Mouse (Mus musculus) brain, embryonic 18.5 days (tissue): Measurements from ENCODE around the gene Efcc1.
A peak's percentile ranks its signal among the peaks of the same experiment; 100 is the strongest.

ENCODE experiments used
- DNase-seq: peaks from one replicate; pipeline ENCODE4 v3.0.0-alpha.2; 2012; ENCODE audit warnings: low read depth, low spot score

Efcc1 gene

DNA sequence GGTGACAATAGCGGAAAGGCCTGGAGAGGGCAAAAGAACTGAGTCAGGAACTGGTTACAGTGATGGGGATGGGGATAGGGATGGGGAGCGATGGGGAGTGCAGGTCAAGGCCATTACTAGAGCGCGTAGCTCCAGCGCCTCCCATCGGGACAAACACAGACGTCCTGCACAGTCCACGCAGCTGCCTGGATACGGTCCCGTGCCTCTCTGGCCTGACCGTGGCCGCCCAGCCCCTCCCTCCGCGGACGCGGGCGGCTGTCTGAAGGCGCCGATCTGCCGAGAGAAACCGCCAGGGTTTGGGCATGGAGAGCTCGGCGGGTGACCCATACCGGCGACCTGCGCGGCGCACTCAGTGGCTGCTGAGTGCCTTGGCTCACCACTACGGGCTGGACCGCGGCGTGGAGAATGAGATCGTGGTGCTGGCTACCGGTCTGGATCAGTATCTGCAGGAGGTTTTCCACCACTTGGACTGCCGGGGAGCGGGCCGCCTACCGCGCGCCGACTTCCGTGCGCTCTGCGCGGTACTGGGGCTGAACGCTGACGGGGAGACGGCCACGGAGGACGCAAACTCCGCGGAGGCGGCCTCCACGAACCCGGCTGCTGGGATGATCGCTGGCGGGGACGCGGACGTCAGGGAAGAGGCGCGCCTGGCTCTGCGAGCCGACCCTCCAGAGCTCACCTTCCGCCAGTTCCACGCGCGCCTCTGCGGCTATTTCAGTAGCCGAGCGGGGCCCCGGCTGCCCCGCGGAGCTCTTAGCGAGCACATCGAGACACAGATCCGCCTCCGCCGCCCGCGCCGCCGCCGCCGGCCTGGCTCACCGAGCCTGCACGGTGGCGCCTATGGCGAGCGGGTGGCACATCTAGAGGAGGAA, at the start of gene Efcc1:
Efcc1 (plus strand) TSS at position 279 of the 872 bp plus-strand sequence.
- DNase-seq = no peak

DNA sequence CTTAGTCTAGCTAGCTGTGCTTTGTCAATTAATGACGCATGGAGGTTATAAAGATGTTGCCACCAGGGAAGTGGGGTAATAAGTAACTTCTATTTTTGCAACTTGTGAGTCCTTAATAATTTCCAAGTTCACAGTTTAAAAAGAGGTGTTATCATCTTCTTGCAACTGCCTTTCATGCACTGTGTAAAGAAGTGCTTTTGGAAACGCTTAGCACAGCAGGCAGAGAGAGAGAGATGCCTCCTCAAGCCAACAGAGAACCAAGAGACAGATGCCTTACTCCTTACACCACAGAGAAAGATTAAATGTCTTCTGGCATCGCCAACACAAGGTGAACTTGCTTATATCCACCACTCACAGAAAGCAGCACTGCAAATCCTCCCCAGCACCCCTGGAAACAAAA, 34.7 kb upstream of the Efcc1 start:
- no peak for DNase-seq

DNA sequence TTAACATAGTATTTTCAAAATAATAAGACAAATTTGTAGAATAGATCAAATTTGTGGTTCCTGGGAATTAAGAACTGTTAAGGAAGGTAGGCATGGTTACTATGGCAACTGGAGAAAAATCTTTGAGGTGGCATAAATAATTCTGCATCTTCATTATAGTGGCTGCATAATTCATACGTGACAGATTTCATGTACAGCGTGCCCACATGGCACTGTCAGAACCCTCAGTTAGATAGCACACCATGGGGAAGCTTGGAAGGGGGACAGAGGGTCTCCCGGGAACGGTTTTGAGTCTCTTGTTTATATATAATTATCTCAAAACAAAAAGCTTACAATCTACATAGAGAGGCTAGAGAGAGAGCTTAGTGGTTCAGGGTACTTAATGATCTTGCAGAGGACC, 34.1 kb upstream of the Efcc1 start:
- DNase-seq = peak; percentile 40

DNA sequence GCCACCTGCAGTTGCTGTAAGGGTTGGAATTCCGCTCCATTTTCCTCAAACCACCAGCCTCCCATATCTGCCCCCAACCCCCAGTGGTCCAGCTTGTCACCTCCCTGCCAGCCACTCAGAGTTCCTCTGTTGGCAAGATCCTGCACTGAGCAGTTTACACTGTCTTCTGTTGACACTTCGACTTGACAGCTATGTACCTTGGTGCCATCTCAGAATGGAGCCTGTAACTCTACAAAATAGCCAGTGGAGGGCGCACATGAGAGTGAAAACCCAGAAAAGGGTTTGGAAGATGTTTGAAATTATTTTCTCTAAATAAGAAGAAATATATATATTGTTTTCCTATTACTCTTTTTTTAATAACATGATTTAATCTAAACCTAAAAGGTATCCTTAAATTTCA, 24.4 kb upstream of the Efcc1 start:
- no peak for DNase-seq

DNA sequence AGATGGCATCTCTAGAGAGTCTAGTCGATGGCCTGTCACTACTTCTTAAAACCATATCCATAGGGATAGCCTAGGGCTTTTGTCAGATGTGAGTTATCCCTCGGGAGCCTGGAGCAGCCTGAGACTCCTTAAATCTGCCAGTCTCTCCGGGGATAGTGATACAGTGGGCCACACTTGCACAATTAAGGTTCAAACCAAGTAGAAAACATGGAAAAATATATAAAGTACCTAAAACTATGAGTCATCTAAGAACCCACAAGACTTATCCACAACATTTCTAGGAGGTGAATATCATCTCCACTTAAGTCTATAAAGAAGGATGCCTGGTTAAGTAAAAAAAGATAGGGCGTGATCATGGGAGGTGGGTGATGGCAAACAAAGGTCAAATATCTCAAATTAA, 18.4 kb upstream of the Efcc1 start:
- DNase-seq = no peak

DNA sequence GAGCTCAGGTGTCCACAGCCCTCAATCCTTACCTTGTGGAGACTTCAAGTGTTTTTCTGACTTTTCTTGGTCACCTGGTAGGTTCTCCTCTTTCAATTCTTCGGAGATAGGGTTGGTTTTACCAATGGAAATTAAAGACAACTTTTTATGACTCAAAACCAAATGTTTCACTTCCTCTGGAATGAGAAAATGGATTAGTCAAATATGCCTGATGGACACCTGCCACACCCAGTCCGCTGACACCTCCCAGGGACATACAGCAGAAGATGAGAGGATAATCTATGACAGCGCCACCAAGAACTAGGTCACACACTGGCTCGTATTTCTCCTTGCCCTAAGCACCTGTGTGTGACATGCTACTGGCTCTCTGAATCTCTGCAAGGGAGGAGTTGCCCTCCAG, 16.6 kb upstream of the Efcc1 start:
- no peak for DNase-seq

DNA sequence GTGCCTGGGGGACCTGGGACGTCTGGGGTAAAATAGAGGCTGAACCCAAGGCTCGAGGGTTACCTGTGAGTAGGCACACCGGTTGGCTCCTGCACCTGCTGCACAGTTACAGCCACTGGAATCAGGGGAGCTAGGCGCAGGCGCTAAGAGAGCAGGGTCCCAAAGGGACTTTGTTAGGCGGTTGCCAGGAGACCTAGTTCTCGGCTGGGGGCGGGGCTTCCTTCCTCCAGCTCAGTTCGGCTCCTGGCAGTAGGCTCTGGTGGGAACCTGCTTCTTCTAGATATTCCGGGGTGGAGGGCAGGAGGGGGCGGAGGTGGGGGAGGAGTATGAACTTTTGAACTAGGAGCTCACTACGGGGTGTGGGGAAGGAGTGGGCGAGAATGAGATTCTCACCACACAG, 8.0 kb upstream of the Efcc1 start:
- DNase-seq = no peak

DNA sequence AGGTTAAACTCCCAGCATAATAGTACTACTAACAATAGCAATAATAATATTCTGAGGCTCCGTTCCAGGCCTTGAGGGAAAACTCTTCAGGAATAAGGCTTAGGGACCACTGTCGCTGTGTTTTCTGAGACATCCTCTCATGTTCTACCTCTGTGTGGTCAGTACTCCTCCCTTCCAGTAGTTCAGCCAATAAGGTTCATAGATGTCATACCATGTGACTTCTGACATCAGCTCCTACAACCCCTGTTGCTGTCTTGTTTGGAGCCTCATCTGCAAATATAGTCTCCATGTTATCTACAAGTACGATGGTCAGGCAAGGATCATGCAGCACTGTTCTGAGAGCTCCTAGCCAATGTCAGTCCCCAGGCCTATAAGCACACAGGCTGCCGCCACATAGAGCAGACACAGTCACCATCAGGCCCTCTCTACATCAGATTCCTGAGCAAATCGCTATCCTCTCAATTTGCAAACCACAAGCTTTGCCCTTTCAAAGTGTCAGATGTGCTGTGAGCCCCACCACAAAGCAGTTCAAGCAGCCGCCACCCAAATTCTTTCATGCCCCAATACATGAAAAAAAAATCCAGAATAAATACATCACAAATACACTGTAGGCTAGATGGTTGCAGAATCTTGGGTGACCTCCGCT, 5.3 kb upstream of the Efcc1 start:
- DNase-seq = no peak

DNA sequence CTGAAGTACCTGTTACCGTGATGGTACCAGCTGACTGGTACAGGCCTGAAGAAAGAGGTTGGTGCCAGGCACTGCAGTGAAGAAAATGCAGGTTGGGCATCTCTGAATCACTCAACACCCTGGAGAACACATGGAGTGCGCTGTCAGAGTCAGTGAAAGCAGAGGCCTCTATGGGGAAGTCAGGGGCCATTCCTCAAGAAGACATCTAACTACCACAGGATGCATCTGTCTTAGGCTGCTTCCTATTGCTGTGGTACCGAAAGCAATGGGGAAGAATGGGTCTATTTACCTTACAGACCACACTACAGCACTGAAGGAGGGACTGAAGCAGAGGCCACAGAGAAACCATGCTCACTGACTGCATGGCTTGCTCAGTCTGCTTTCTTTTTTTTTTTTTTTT, 2.6 kb upstream of the Efcc1 start:
- no peak for DNase-seq

DNA sequence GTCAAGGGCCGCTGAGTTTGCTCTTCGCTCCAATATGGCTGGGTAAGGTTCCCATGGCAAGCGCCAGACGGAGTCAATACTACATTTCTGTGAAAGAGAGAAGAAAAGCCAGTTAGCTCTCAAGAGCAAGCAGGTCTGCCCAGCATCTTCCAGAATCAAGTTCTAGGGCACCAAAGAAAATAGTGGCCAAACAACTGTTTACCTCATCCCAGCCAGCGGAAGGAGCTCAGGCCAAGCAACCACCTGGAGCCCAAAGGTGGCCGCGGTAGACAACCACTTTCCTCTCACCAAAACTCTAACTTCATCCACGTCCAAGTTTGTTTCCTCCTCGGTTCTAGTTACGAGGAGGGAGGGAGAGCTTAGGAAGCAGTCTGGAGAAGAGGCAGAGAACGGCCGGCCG, 528 bp upstream of the Efcc1 start:
- DNase-seq = no peak

DNA sequence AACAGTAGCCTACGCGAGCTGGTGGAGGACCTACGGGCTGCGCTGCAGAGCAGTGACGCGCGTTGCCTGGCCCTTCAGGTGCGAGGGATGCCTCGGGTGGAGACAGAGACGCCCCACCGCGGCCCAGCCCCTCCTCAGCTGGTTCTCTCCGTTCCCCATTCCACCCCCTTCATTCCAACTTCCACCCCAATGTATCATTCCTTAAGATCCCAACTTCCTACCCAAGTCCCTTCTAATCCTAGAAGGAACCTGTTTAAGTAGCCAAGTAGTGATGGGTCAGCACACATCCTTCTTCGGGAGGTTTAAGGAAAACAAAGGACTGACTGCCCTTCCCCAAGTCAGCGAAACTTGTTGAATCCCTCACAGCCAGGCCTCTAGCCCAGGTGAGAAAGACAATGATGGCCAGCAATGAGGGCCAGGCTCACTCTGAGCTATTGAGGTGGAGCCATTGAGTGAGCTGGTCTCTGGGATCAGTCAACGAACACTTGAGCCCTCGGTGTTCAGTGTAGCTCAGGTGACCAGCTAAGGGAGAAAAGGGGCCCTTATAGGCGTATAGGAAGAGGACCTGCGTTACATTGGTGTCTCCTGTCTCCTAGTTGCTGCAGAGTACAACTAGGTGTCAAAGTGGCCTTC, 910 bp downstream of the Efcc1 start:
- DNase-seq = no peak

DNA sequence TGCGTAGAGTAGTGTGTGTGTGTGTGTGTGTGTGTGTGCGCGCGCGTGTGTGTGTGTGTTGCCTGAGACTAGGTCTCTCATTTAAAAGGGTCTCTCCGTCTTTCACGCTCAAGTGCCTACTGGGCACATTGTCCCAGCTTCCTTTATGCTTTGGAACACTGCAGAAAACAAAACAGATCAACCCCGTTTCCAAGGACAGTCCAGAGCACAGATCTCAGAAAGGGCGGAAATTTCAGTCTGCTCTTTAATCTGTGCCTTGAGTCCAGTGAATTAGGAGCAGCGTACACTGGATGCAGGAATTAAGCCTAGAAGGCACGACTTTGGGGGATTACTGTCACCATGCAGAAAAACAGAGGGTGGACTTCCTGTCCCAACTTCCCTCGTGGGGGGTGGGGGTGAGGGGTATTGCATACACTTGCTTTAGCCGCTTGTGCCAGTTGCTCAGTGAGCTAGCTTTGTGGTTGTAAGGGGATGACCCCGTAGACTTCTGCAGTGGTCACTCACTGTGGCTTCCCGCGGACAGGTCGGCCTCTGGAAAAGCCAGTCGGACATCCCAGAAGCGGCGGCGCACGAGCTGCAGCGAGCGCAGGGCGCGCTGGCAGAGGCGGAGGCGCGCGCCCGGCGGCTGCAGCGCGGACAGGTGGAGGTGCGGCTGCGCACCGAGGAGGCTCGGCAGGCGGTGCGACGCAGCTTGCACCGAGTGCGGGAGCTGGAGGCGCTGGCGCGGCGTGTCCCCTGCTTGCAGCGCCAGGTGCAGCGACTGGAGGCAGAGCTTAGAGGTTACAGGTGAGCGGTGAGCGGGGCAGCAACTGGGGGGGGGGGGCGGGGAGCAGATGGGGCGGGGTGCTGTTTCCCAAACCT, 1.7 kb downstream of the Efcc1 start:
- DNase-seq = no peak

DNA sequence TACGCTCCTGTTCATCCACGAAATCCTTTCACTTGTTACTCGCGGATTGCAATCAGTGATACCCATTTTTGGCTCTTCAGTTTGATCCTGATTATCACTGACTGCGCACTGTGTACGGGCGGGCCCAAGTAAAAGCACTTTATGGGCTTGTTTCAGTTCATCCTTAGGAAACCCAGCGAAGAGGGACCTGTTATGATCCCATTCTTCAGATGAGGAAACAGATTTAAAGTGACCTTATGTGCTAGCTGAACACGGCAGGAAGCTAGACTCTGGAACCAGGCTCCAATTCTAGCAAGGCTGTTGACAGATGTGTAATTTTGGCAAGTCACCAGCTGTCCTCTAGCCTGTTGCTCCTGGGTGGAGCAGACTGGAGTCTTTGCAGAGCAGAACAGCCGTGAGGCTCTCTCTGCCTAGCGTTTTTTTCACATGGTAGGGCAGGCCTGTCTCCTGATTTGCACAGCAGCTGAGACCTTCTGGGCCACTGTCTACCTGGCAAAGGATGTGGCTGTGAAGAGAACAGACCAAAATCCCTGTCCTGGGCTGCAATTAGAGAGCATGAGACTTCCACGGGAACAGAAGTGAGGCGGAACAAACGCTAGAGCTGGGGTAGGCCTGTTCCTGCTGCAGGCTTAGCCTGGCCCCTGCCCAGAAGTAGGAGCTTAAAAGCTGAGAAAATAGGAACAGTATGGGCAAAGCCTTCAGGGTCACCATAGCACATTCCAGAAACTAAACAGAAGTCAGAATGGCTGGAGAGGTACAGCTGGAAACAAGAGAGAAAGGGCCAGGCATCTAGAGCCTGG, 2.7 kb downstream of the Efcc1 start:
- DNase-seq = no peak

DNA sequence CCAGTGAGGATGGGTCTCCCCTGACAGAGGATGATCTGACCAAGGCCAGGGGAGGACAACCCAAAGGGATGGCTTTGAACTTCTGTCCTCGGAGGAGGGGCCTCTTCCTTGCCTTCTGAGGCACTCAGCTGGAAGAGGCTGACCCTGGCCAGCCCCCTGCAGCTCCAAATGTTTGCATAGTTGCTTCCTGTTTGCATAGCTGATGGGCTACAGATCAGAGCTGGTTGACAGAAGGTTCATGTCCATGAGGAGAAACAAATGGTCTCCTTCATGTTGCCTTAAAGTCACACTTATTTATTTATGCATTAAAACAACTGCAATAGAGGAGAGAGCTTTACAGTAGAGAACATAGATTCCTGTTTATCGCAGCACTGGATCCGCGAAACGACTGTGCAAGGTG, 3.5 kb downstream of the Efcc1 start:
- no peak for DNase-seq

DNA sequence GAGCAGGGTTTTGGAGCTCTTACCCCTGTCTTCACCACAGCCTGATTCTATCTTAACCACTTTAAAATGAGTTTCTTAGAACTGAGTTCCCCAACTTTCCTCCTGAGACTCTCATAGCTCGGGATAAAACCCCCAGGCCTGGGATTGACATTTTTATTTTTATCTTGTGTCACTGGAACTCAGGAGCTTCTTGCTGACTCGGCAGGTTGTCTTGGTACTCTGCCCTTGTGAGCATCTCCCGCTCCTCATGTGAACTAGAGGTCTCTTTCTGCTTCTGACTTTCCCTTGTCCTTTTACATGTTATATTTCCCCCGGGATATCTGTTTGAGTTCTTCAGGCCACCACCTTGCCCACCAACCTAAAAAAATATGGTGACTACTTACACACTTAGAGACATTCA, 6.3 kb downstream of the Efcc1 start:
- DNase-seq = no peak

DNA sequence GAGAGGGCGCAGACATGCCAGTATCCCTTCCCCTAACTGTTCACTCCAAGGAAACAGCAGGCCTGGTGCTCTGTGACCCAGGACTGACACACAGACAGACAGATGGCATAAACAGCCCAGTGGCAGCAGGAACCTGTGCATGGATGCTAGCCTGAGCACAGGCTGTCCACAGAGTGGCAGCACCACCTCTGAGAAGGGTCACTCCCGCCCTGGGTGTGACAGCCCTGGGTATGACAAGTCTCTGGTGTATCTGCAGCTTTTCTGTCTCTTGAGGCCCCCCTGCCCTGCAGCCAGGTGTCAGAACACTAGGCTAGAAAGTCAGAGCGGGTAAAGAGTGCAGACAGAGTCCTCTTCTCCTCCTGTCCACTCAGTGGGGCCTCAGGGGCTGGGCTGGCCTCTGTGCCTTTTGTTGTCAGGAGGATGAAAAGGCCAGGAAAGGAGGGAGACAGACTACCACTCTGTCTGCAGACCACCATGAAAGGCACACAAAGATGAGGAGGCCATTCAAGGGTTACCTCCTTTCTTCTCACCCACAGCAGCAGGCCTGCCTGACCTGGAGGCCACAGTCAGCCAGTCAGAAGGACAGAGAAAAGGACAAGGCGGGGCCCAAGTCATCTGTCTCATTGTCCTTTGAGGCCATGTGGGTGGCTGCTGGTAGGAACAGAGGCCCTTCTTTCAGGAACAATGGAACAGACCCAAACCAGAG, 7.4 kb downstream of the Efcc1 start:
- DNase-seq = no peak

DNA sequence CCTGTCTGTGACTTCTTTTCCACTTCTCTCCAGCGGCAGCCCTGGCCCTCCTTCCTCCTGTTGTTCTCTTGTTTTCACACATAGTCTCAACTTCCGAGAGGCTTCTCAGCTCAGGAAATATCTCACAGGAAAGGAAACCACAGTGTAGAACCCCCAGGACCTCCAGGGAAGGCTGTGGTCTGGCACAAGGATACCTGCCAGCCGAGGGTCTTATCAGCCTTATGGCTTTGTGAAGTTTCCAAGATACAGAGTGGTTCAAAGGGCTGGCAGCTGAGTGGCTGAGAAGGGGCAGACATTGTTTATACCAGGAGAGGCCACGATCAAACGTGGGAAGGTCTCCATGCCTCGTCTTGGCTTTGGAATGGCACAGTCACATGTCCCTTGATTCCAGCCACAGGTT, 9.2 kb downstream of the Efcc1 start:
- DNase-seq = no peak

DNA sequence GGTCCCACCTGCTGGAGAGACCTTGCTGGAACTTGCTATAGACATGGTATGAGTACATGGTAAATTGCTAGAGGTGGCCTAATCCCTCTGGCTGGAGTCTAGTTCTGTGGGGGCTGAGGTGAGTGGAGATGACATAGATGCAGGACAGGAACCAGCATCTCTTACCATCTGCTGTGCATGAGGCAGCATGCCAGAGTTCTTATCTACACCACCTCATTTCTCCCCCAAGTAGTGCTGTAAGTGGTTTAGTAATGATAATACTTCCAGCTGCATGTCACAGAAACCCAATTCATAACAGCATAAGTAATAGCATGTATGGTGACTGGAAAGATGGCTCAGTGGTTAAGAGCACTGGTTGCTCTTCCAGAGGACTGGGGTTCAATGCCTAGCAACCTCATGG, 9.8 kb downstream of the Efcc1 start:
- no peak for DNase-seq

DNA sequence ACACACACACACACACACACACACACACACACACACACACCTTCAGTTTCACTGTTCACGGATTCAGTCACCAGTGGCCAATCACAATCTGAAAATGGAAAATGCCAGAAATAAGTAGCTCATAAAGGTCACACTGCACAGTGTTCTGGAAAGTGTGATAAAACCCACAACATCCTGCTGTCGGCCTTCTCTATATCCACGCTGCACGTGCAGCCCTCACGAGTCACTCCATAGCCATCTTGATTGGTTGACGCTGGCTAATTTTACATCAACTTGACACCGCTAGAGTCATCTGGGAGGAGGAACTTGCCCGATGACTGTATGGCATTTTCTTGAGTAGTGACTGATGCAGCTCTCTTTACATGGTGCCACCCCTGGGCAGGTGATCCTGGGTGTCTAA, 11.3 kb downstream of the Efcc1 start:
- no peak for DNase-seq

DNA sequence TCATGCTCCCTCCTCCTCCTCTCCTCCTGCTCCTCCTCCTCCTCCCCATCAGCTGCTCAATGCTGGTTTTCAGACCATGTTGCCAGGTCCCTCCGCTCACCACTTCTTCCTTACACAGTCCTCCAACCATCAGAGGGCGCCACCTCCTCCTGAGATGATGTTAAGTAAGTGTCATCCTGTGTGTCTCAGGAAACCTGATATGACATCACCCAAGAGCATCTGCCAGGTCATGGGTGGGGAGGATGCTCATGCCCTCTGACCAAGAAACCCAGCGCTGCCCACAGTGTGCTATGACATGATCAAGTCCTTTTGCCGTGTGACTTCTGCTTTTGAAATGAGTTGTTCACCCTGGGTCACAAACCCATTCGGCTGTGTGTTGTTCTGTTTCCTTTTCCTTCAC, 12.1 kb downstream of the Efcc1 start:
- DNase-seq = no peak

DNA sequence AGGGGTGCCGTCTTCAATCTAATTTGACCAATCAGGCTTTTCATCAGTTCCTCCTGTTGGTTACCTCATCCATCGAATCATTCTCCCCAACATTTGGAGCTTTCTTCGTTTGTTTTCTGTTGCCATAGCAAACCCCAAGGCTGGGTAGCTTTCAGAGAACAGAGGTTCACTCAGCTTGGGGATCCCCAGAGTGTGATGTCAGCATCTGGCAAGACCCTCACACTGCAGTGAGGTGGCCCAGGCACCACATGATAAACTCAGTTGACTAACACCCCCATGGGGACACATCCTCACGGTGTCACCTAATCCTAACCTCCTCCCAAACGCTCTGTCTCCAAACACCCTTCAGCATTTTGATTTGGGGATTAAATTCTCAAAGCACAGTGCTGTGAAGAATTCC, 12.6 kb downstream of the Efcc1 start:
- DNase-seq = no peak
